Mouse (Mus musculus): ENCODE measurements at regions not wholly inside any gene's neighbourhood (a gene's known extent, or its start where the extent isn't known, plus 50 kb on each side); places are given as distances from the start of the nearest gene placed in this dataset.

DNA sequence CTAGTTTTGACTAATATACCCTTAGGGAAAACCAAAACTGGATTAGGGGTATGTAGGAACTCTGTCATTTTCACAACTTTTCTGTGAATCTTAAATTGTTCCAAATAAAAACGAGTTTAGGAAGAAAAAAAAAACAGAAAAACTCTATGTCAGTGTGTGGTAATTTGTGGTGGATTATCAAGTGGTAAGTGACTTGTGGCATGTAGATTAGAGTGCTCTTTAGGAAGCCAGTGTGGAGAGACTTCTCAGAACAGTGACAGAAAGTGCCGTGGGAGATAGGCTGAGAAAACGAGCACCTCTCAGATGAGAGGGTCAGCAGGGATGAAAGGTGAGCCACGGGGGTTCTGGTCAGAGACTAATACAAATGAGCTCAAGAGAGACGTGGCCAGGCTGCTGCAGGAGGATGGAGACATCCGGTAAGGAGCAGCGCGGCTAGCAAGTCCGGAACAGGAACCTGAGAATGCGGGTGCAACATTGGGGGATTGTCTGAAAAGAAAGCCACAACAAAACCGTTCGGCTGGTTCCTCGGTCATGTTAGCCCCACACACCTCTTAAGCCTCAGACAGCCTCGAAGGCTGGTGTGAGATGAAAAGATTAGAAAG, 161.3 kb downstream of the Cysltr2 start:
- Histone ChIP-seq H3K4me1 (ENCODE audit: control insufficient read depth, insufficient read depth, low read length) (no peaks in the 10 kb centered on the region), H3K9me3 (ENCODE audit: control insufficient read depth, low read length) (no peaks in the 10 kb centered on the region), H3K27me3 (ENCODE audit: control insufficient read depth, insufficient read depth, low read length) (no peaks in the 10 kb centered on the region), H3K4me3 (ENCODE audit: low read depth, low read length) (no peak overlapping the region), H3K4me2 (ENCODE audit: low read depth, severe bottlenecking) (no peak overlapping the region), H3K27ac (replicated peaks; ENCODE audit: low read depth, low read length) (no peak overlapping the region), H3K36me3 (ENCODE audit: control insufficient read depth, insufficient read depth, low read length) (no peaks in the 10 kb centered on the region), H3K9ac (ENCODE audit: low read length) (no peak overlapping the region)
- ATAC-seq (ENCODE audit: insufficient number of reproducible peaks, low FRiP score, low TSS enrichment, low read depth), result no peak
- 40% methylated on average over 14 of the region's 14 CpGs for WGBS
- no peak for DNase-seq (ENCODE audit: low spot score)

DNA sequence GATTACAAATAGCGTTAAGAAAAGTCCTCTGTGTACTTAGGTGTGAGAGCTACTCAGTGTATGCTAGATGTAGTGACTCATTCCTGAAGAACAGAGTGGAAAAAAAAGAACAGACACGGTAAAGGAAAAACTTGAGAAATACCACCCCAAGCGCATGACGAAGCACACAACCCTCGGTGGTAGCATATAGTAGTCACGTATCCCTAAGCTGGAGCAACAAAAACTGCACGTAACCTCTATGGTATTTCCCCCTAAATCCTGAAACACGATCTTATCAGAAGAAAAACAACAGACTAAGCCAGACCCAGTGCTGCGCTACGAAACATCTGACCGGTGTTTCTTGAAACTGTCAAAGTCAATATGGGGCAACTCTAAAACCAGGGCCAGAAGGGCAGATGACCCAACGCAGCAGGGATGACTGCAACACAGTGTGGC, 162.0 kb downstream of the Cysltr2 start:
- Histone ChIP-seq H3K9ac (ENCODE audit: low read length) (no peak overlapping the region), H3K27ac (replicated peaks; ENCODE audit: low read depth, low read length) (no peak overlapping the region), H3K4me3 (ENCODE audit: low read depth, low read length) (no peak overlapping the region), H3K4me1 (ENCODE audit: control insufficient read depth, insufficient read depth, low read length) (no peaks in the 10 kb centered on the region), H3K36me3 (ENCODE audit: control insufficient read depth, insufficient read depth, low read length) (no peaks in the 10 kb centered on the region), H3K27me3 (ENCODE audit: control insufficient read depth, insufficient read depth, low read length) (no peaks in the 10 kb centered on the region), H3K9me3 (ENCODE audit: control insufficient read depth, low read length) (no peaks in the 10 kb centered on the region), H3K4me2 (ENCODE audit: low read depth, severe bottlenecking) (no peak overlapping the region)
- ATAC-seq (ENCODE audit: insufficient number of reproducible peaks, low FRiP score, low TSS enrichment, low read depth) (no peak), DNase-seq (ENCODE audit: low spot score) (no peak)
- 54% methylated on average over 12 of the region's 12 CpGs for WGBS

DNA sequence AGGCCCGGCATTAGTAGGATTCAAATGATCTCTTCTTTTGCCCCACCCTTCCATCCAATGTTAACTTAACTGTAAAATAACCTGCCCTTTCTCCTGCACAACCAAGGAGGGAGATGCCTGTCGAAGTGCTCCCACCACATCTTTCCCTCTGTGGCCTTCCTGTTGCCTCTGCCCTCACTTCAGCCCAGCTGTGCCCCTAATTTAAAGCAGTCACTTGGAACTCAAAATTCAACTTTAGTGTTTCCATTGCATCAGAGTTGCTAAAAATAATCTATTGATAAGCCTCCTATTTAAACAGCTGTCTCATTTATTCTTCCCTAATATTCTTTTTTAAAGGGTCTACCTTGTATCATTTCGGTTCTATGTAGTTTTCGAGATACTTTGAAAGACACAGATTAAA, 163.1 kb downstream of the Cysltr2 start:
- Histone ChIP-seq H3K27ac (replicated peaks; ENCODE audit: low read depth, low read length) (no peak overlapping the region), H3K9ac (ENCODE audit: low read length) (no peak overlapping the region), H3K4me3 (ENCODE audit: low read depth, low read length) (no peak overlapping the region), H3K36me3 (ENCODE audit: control insufficient read depth, insufficient read depth, low read length) (no peaks in the 10 kb centered on the region), H3K4me1 (ENCODE audit: control insufficient read depth, insufficient read depth, low read length) (no peaks in the 10 kb centered on the region), H3K27me3 (ENCODE audit: control insufficient read depth, insufficient read depth, low read length) (no peaks in the 10 kb centered on the region), H3K4me2 (ENCODE audit: low read depth, severe bottlenecking) (no peak overlapping the region), H3K9me3 (ENCODE audit: control insufficient read depth, low read length) (no peaks in the 10 kb centered on the region)
- ATAC-seq (ENCODE audit: insufficient number of reproducible peaks, low FRiP score, low TSS enrichment, low read depth) (no peak), DNase-seq (ENCODE audit: low spot score) (no peak)
- WGBS, result 91% methylated on average over 4 of the region's 4 CpGs

DNA sequence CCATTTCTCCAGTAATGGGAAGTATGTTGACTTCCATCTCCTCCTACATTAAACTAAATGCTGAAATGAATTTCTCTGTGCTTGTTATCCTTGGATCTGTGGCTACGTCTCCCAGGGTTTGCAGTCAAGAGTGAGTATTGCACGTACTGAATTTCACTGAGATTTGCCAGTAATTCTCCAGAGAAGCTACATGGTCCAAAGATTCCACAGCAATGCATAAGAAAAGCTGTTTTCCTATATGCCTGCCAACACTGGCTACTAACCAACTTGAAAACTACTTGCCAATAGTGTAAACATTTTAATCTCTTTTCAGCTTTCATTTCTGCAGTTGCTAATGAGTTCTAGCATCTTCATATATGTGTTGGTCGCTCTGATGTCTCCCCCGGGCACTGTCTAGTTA, 164.4 kb downstream of the Cysltr2 start:
- H3K4me2 ChIP-seq (ENCODE audit: low read depth, severe bottlenecking), result no peak overlapping the region
- H3K27ac ChIP-seq (replicated peaks; ENCODE audit: low read depth, low read length), result no peak overlapping the region
- 92% methylated on average over 4 of the region's 4 CpGs for WGBS
- no peak overlapping the region for H3K4me3 ChIP-seq (ENCODE audit: low read depth, low read length)
- DNase-seq (ENCODE audit: low spot score), result no peak
- H3K4me1 ChIP-seq (ENCODE audit: control insufficient read depth, insufficient read depth, low read length), result no peaks in the 10 kb centered on the region
- no peak for ATAC-seq (ENCODE audit: insufficient number of reproducible peaks, low FRiP score, low TSS enrichment, low read depth)
- H3K9me3 ChIP-seq (ENCODE audit: control insufficient read depth, low read length), result no peaks in the 10 kb centered on the region
- no peaks in the 10 kb centered on the region for H3K36me3 ChIP-seq (ENCODE audit: control insufficient read depth, insufficient read depth, low read length)
- no peaks in the 10 kb centered on the region for H3K27me3 ChIP-seq (ENCODE audit: control insufficient read depth, insufficient read depth, low read length)
- no peak overlapping the region for H3K9ac ChIP-seq (ENCODE audit: low read length)

DNA sequence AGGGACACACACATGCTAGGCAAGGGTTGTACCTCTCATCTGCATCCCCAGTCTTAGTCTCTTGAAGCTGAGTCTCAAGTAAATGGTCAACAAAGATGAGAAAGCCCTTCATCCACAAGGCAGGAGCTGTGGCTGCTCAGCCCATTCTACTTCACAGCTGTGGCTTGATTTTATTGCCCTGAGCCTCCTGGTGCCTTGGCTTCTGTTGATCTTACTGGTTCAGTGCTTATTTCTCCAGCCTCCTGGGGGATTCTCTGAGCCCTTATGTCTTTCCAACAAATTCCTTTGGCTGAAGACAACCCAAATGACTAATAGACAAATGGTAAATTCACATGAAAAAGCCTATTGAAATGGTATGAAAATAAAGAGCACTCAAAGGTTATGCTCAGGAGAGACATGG, 167.3 kb upstream of the Fndc3a start:
- no peak for DNase-seq (ENCODE audit: low spot score)
- H3K9me3 ChIP-seq (ENCODE audit: control insufficient read depth, low read length), result no peaks in the 10 kb centered on the region
- H3K4me2 ChIP-seq (ENCODE audit: low read depth, severe bottlenecking), result no peak overlapping the region
- H3K36me3 ChIP-seq (ENCODE audit: control insufficient read depth, insufficient read depth, low read length), result no peaks in the 10 kb centered on the region
- H3K4me3 ChIP-seq (ENCODE audit: low read depth, low read length), result no peak overlapping the region
- no peak overlapping the region for H3K9ac ChIP-seq (ENCODE audit: low read length)
- no peaks in the 10 kb centered on the region for H3K4me1 ChIP-seq (ENCODE audit: control insufficient read depth, insufficient read depth, low read length)
- ATAC-seq (ENCODE audit: insufficient number of reproducible peaks, low FRiP score, low TSS enrichment, low read depth), result no peak
- no peak overlapping the region for H3K27ac ChIP-seq (replicated peaks; ENCODE audit: low read depth, low read length)
- H3K27me3 ChIP-seq (ENCODE audit: control insufficient read depth, insufficient read depth, low read length), result no peaks in the 10 kb centered on the region

DNA sequence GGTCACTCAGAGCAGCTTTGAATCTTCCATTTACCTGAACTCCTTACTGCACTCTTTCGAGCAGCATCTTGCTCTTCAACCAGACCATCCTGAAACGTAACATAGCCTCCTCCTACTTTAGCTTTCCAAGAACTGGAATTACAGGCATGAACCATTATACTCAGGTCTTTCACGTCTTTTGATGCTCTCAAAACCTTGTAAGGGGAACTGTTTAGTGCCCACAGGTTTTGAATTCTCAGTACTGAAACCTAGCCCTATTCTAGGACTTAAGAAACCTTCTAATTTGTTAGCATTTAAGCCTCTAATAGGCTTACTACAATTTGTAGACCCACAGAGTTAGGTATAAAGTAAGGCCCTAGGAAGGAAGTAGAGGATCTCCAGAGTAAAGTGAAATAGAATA, 163.7 kb upstream of the Fndc3a start:
- 84% methylated on average over 3 of the region's 3 CpGs for WGBS
- DNase-seq (ENCODE audit: low spot score), result no peak

DNA sequence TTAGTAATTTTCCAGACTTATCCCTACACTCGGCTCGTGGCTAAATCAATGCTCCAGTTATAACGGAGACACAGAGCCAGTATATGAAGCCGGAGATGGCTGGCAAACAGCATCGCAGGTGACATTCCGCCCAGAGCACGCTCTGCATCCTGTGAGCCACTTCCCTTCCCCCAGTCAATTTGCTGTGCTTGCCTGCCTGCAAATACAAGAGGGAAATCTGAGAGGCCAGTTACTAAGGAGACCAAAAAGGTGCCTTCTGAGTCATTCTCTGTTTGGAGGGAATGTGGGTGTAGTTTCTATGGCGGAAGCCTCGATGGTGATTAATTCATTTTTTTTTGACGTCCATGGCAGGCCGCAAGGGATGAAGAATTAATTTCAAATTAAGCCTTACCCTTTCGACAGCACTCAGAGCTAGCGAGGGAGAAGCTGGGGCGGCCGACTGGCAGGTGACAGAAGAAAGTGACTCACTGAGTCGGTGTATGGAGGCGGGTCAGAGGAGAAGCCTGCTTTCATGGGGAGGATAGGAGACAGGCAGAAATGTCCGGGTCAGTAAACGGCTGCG, 159.5 kb upstream of the Fndc3a start:
- no peaks in the 10 kb centered on the region for H3K9me3 ChIP-seq (ENCODE audit: control insufficient read depth, low read length)
- DNase-seq (ENCODE audit: low spot score) (peak; percentile 37), ATAC-seq (ENCODE audit: insufficient number of reproducible peaks, low FRiP score, low TSS enrichment, low read depth) (no peak; the same call in 1 of the 2 replicates)
- 56% methylated on average over 20 of the region's 20 CpGs for WGBS
- no peaks in the 10 kb centered on the region for H3K27me3 ChIP-seq (ENCODE audit: control insufficient read depth, insufficient read depth, low read length)
- H3K4me2 ChIP-seq (ENCODE audit: low read depth, severe bottlenecking), result no peak overlapping the region; the same call in 1 of the 2 replicates
- H3K4me3 ChIP-seq (ENCODE audit: low read depth, low read length), result no peak overlapping the region
- no peaks in the 10 kb centered on the region for H3K4me1 ChIP-seq (ENCODE audit: control insufficient read depth, insufficient read depth, low read length)
- no peak overlapping the region for H3K27ac ChIP-seq (replicated peaks; ENCODE audit: low read depth, low read length)
- H3K36me3 ChIP-seq (ENCODE audit: control insufficient read depth, insufficient read depth, low read length), result no peaks in the 10 kb centered on the region
- no peak overlapping the region for H3K9ac ChIP-seq (ENCODE audit: low read length)

More for the DNA sequence above, 163.7 kb upstream of the Fndc3a start:
- H3K4me3 ChIP-seq (ENCODE audit: low read depth, low read length), result no peak overlapping the region
- H3K9ac ChIP-seq (ENCODE audit: low read length), result no peak overlapping the region
- ATAC-seq (ENCODE audit: insufficient number of reproducible peaks, low FRiP score, low TSS enrichment, low read depth), result no peak
- H3K4me1 ChIP-seq (ENCODE audit: control insufficient read depth, insufficient read depth, low read length), result no peaks in the 10 kb centered on the region
- H3K36me3 ChIP-seq (ENCODE audit: control insufficient read depth, insufficient read depth, low read length), result no peaks in the 10 kb centered on the region
- H3K9me3 ChIP-seq (ENCODE audit: control insufficient read depth, low read length), result no peaks in the 10 kb centered on the region
- no peak overlapping the region for H3K27ac ChIP-seq (replicated peaks; ENCODE audit: low read depth, low read length)
- H3K4me2 ChIP-seq (ENCODE audit: low read depth, severe bottlenecking), result no peak overlapping the region
- no peaks in the 10 kb centered on the region for H3K27me3 ChIP-seq (ENCODE audit: control insufficient read depth, insufficient read depth, low read length)

DNA sequence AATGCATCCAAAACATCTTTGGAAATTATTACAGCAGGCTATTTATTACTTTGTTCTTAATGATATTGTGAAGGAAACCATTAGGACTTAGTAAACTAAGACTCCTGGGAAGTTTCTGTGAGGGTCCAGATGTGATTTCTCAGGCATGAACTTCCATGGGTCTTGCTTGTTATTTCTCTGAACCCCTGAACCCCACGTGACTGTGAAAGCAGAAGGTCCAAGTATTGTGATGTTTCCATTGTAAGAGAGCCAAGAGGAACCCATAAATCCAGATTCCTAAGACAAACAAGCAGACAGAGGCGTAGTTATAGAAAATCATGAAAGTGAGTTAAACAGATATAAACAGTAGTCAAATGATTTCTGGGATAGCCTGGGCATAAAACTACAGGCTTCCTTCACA, 157.1 kb upstream of the Fndc3a start:
- H3K27ac ChIP-seq (replicated peaks; ENCODE audit: low read depth, low read length), result no peak overlapping the region
- no peak overlapping the region for H3K4me3 ChIP-seq (ENCODE audit: low read depth, low read length)
- ATAC-seq (ENCODE audit: insufficient number of reproducible peaks, low FRiP score, low TSS enrichment, low read depth) (no peak), DNase-seq (ENCODE audit: low spot score) (no peak)
- no peaks in the 10 kb centered on the region for H3K9me3 ChIP-seq (ENCODE audit: control insufficient read depth, low read length)
- H3K27me3 ChIP-seq (ENCODE audit: control insufficient read depth, insufficient read depth, low read length), result no peaks in the 10 kb centered on the region
- no peak overlapping the region for H3K9ac ChIP-seq (ENCODE audit: low read length)
- no peaks in the 10 kb centered on the region for H3K36me3 ChIP-seq (ENCODE audit: control insufficient read depth, insufficient read depth, low read length)
- H3K4me2 ChIP-seq (ENCODE audit: low read depth, severe bottlenecking), result no peak overlapping the region
- no peaks in the 10 kb centered on the region for H3K4me1 ChIP-seq (ENCODE audit: control insufficient read depth, insufficient read depth, low read length)
- 80% methylated on average over 2 of the region's 2 CpGs for WGBS

DNA sequence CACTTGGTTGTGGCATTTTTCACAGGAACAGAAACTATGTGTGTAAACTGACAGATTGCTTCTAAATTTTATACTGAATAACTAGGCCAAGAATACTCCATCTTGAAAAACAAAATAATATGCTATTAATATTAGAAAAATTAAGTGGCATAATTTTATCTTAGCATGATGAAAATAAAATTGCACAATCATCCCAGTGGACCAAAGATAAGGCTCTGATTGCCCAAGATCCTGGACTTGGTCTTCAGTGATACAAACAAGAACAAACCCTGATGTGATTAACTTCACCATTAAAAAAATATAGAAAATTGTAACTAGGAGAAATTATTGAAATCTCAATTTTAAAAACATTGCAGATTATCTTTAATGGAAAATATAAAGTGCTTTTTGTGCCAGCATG, 155.7 kb upstream of the Fndc3a start:
- H3K4me3 ChIP-seq (ENCODE audit: low read depth, low read length), result no peak overlapping the region
- DNase-seq (ENCODE audit: low spot score) (no peak), ATAC-seq (ENCODE audit: insufficient number of reproducible peaks, low FRiP score, low TSS enrichment, low read depth) (no peak)
- no peak overlapping the region for H3K27ac ChIP-seq (replicated peaks; ENCODE audit: low read depth, low read length)
- no peak overlapping the region for H3K9ac ChIP-seq (ENCODE audit: low read length)
- H3K36me3 ChIP-seq (ENCODE audit: control insufficient read depth, insufficient read depth, low read length), result no peaks in the 10 kb centered on the region
- H3K4me2 ChIP-seq (ENCODE audit: low read depth, severe bottlenecking), result no peak overlapping the region
- H3K4me1 ChIP-seq (ENCODE audit: control insufficient read depth, insufficient read depth, low read length), result no peaks in the 10 kb centered on the region
- no peaks in the 10 kb centered on the region for H3K9me3 ChIP-seq (ENCODE audit: control insufficient read depth, low read length)
- H3K27me3 ChIP-seq (ENCODE audit: control insufficient read depth, insufficient read depth, low read length), result no peaks in the 10 kb centered on the region

All from limb, embryonic 11.5 days (tissue).